Mouse (Mus musculus) stomach, postnatal 0 days (tissue): ENCODE measurements around the gene Iqsec2.

Experiments used
- CTCF ChIP-seq: IDR thresholded peaks from 2 replicates; pipeline ENCODE4 v1.5.1; 2016; ENCODE audit warnings: antibody characterized with exemption, low read depth, mild to moderate bottlenecking, moderate library complexity
- EP300 ChIP-seq: optimal IDR thresholded peaks from 2 replicates; pipeline ENCODE3; 2016; ENCODE audit warnings: antibody characterized with exemption

- TF ChIP-seq CTCF: no peak
- no peak for TF ChIP-seq EP300
Measured at GRCm38 (mm10) chrX:152164061-152164460, 20.0 kb downstream of the Iqsec2 start.
